Mouse (Mus musculus) cerebellum, adult 2 months (tissue): ENCODE data around the gene Cend1. TPM values are rescaled to one million over a fixed set of nuclear protein-coding genes. Genes with fewer than 3 reads are reported as not detected.

ENCODE experiments used
- DNase-seq, 2 experiments: peaks; one replicate each; pipeline ENCODE4 v3.0.0; 2021
- H3K27ac ChIP-seq: fragments of 200-500 bp; 2 replicates; pipeline ENCODE4 v1.5.1; 2012; ENCODE audit warnings: low read length, control low read depth, inconsistent platforms; ENCODE audit not compliant: insufficient read depth
- H3K27me3 ChIP-seq: fragments of 200-500 bp; 2 replicates; pipeline ENCODE4 v1.6.1; 2012; ENCODE audit warnings: inconsistent platforms, mild to moderate bottlenecking, low read length, moderate library complexity; ENCODE audit not compliant: control insufficient read depth, insufficient read depth
- H3K4me1 ChIP-seq: fragments of 200-500 bp; 2 replicates; pipeline ENCODE4 v1.6.1; 2011; ENCODE audit warnings: low read length; ENCODE audit not compliant: control insufficient read depth, insufficient read depth
- H3K4me3 ChIP-seq: fragments of 200-500 bp; replicated peaks from 2 replicates; pipeline ENCODE3; 2011; ENCODE audit warnings: mild to moderate bottlenecking, low read depth, low read length, control low read depth; ENCODE audit not compliant: insufficient read depth
- CTCF ChIP-seq: fragments of 200-500 bp; IDR thresholded peaks from 2 replicates; pipeline ENCODE4 v1.5.1; 2011; ENCODE audit warnings: low read depth, mild to moderate bottlenecking, control low read depth, low read length, moderate library complexity, borderline replicate concordance; ENCODE audit not compliant: insufficient read depth
- POLR2A ChIP-seq: fragments of 200-500 bp; IDR thresholded peaks from 2 replicates; pipeline ENCODE4 v1.6.1; 2011; ENCODE audit warnings: low read length, control low read depth, borderline replicate concordance; ENCODE audit not compliant: insufficient read depth
- WGBS: fragments of 180-500 bp; shearing (Covaris S2); methylation state at CpG from one replicate; pipeline ENCODE4 v1.1.7; 2018; 5-methylcytosine and 5-hydroxymethylcytosine counted together
- polyA plus RNA-seq: library from polyadenylated mRNA; depleted of rRNA; stranded (reverse); fragments of >200 nt; gene quantifications from 2 replicates; pipeline ENCODE4 v1.2.3, GENCODE M21; 2012

Cend1 gene
- polyA plus RNA-seq, 1 experiment = 402 TPM

DNA sequence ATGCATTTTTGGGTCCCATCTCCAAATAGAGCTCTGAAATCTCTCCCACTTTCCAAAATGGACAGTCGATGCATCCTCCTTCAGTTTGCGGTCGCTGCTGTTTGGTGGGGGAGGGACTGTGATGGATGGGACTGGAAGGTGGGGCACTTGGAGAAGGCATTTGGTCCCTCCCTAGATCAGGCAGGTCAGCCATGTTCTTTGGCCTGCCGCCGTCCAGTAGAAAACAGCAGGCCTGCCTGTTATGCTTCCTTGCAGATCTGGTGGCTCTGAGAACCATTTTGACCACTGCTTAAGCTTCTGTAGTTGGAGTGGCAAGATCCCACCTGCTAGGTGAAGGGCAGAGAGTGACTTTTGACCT is 38.9 kb upstream of the Cend1 start:
- DNase-seq = no peak
- TF ChIP-seq CTCF = no peak
- no peak for TF ChIP-seq POLR2A
- H3K27ac ChIP-seq = no peak overlapping the region; the same call in 1 of the 2 replicates
- peaks cover 20% of the 10 kb centered on the region for H3K4me1 ChIP-seq
- H3K27me3 ChIP-seq = no peaks in the 10 kb centered on the region
- peak overlapping the region; percentile 88 for H3K4me3 ChIP-seq
- 60% methylated on average over 5 of the region's 5 CpGs for WGBS

DNA sequence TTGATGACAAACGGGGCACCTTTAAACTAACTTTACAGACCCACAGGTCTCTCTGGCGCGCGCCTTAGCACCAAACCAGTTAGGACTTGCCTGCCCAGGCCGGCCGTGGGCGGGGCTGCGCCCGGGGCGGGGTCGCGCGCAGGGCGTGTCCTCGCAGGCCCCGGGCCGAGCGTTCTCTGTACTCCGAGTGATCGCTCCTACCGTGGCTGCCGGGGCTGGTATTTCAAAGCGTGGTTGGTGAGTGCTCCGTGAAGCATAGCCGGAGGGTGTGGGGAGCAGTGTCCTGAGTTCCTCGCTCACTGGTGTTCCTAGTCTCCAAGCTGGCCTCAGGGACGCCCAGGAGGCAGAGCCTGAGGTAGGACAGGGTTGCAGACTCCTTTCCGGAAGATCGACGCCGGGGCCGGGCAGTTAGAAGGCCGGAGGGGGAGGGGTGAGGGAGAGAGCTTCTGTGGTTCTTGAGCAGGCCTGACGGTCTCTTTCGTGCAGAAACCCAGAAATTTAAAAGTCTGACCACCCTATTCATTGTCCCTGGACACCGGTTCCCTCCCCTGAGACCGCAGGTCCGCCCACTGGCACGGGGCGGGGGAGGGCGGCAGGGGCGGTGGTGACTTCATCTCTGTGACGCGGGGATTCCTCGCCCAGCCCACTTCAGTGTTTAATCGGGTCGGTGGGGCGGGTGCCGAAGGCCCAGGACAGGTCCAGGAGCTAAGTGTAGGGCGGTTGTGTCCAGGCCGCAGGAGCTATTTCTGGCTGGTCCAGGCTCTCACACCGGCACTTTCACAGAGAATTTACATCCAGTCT is 38.1 kb upstream of the Cend1 start, which contains the start of gene Cd151:
Cd151 (plus strand) TSS at position 163 of the 801 bp plus-strand sequence.
- no peaks in the 10 kb centered on the region for H3K27me3 ChIP-seq
- H3K27ac ChIP-seq = no peak within 1 kb of the TSS; the same call in 1 of the 2 replicates
- TF ChIP-seq CTCF (no peak), POLR2A (peak; percentile 34; the same call in 1 of the 2 replicates)
- WGBS = 3% methylated on average over 52 of the region's 52 CpGs
- peaks cover 23% of the 10 kb centered on the region for H3K4me1 ChIP-seq
- DNase-seq = peak; percentile 73 to 74
- H3K4me3 ChIP-seq = peak within 1 kb of the TSS; percentile 88

GRCm38 (mm10) chr7:141466607-141467148 is 37.4 kb upstream of the Cend1 start:
- DNase-seq = no peak
- WGBS = 39% methylated on average over 10 of the region's 10 CpGs
- H3K4me3 ChIP-seq = peak overlapping the region; percentile 88
- no peaks in the 10 kb centered on the region for H3K27me3 ChIP-seq
- H3K4me1 ChIP-seq = peaks cover 28% of the 10 kb centered on the region
- no peak overlapping the region for H3K27ac ChIP-seq
- TF ChIP-seq CTCF = no peak
- no peak for TF ChIP-seq POLR2A

DNA sequence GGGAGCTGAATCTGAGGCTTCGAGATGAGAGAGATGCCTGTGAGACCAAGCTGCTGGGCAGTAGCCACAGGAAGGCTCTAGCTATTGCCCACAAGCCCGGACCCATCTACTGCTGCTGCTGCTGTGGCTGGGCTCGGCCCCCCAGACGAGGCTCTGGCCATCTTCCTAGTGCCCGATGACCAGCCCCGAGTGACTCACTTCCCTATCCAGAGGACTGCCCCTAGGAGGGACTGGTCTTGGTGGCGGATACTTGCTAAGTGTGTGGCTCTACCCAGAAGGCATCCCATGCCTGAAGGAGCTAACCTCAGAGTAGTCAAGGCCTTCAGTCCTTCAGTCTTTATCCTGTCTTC is 36.7 kb upstream of the Cend1 start:
- DNase-seq = no peak
- no peak overlapping the region for H3K4me3 ChIP-seq
- no peak overlapping the region for H3K27ac ChIP-seq
- H3K4me1 ChIP-seq = peaks cover 28% of the 10 kb centered on the region
- H3K27me3 ChIP-seq = no peaks in the 10 kb centered on the region
- TF ChIP-seq CTCF (no peak), POLR2A (no peak)
- 83% methylated on average over 7 of the region's 7 CpGs for WGBS

- H3K27ac ChIP-seq = no peak overlapping the region
- TF ChIP-seq CTCF (no peak), POLR2A (no peak)
- H3K4me1 ChIP-seq = peaks cover 33% of the 10 kb centered on the region
- H3K27me3 ChIP-seq = no peaks in the 10 kb centered on the region
- no peak for DNase-seq
- WGBS = 51% methylated on average over 10 of the region's 10 CpGs
- H3K4me3 ChIP-seq = no peak overlapping the region
Measured at GRCm38 (mm10) chr7:141465388-141466044, 36.2 kb upstream of the Cend1 start.

DNA sequence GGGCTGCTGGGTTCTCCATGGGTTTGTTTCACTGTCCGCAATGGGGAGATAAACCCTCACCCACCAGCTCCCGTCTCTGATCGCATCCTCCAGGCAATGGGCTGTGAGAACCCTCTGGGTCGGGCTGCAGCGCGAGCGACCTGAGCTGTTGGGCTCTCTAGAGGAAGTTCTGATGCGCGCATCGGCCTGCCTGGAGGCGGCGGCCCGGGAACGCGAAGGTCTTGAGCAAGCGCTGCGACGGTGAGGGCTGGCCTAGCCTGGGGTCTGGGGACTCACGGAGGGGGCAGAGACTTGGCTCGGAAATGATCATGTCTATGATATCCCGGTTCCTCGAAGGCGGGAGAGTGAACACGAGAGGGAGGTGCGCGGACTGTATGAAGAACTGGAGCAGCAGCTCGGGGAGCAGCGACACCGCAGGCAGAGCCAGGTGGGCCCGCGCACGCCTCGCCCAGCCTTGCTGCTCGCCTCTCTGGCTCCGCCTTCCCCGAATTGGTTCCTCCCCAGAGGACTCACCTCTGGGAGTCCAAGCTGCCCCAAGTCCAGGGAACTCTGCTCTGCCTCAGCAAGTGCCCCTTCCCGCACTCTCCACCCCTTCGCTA is 35.4 kb upstream of the Cend1 start:
- DNase-seq = no peak
- TF ChIP-seq CTCF (no peak), POLR2A (no peak)
- H3K4me1 ChIP-seq = peaks cover 41% of the 10 kb centered on the region
- no peak overlapping the region for H3K27ac ChIP-seq
- WGBS = 33% methylated on average over 38 of the region's 38 CpGs
- H3K27me3 ChIP-seq = no peaks in the 10 kb centered on the region
- H3K4me3 ChIP-seq = no peak overlapping the region

DNA sequence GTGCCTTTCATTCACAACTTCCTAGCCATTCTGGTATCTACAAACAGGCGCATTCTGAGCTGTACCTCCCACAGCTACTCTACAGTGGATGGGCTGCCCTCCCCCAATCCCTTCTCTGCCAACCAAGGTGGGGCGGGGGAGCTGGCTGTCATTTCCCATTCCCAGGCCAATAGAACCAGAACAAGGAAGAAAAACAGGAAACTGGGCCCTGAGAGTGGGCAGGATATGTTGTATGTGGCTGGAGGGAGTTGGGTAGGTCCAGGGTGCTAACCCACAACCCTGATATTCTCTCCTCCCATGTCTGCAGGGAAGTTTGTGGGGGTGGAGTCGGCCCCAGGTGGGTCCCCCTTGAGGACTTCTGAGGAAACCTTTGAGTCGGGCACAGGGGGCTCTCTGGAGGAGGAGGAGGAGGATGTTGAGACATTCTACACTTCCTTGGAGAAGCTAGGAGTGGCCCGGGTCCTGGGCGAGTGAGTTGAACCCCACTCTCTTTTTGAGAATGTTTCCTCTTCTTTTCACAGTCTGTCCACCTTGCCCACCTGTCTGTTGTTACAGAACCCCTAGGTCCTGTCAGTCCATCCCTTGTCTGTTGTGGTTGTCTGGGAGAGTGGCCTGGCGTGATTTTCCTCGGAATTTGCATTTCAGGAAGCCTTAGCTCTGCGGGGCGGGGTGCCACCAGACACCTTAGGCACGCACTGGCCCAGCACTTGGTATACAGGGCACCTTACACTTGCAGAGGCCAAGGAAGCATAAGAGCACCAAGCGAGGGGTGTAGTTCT is 34.7 kb upstream of the Cend1 start:
- DNase-seq = no peak
- TF ChIP-seq POLR2A (no peak), CTCF (no peak)
- no peak overlapping the region for H3K4me3 ChIP-seq
- no peak overlapping the region for H3K27ac ChIP-seq
- no peaks in the 10 kb centered on the region for H3K27me3 ChIP-seq
- 71% methylated on average over 12 of the region's 12 CpGs for WGBS
- H3K4me1 ChIP-seq = peaks cover 44% of the 10 kb centered on the region
